Mouse (Mus musculus) testis, adult 2 months (tissue): ENCODE measurements around the gene 1700023F06Rik. TPM values are rescaled to one million over a fixed set of nuclear protein-coding genes. Genes with fewer than 3 reads are reported as not detected.

Source experiments
- H3K27ac ChIP-seq: fragments of 200-500 bp; 2 replicates; pipeline ENCODE4 v1.5.1; 2012; ENCODE audit warnings: low read depth, low read length; ENCODE audit not compliant: control insufficient read depth, insufficient read depth
- H3K27me3 ChIP-seq: fragments of 200-500 bp; 2 replicates; pipeline ENCODE4 v1.6.1; 2012; ENCODE audit warnings: mild to moderate bottlenecking, low read length, moderate library complexity; ENCODE audit not compliant: control insufficient read depth, insufficient read depth
- H3K36me3 ChIP-seq: fragments of 200-500 bp; 2 replicates; pipeline ENCODE4 v1.6.1; 2012; ENCODE audit warnings: mild to moderate bottlenecking, low read length; ENCODE audit not compliant: control insufficient read depth, insufficient read depth
- H3K4me1 ChIP-seq: fragments of 200-500 bp; 2 replicates; pipeline ENCODE4 v1.6.1; 2012; ENCODE audit warnings: low read length; ENCODE audit not compliant: control insufficient read depth, insufficient read depth
- H3K4me3 ChIP-seq: fragments of 200-500 bp; 2 replicates; pipeline ENCODE4 v1.5.1; 2012; ENCODE audit warnings: low read depth, mild to moderate bottlenecking, low read length, moderate library complexity, mixed read lengths; ENCODE audit not compliant: control insufficient read depth
- CTCF ChIP-seq: fragments of 200-500 bp; IDR thresholded peaks from 2 replicates; pipeline ENCODE4 v1.5.1; 2012; ENCODE audit warnings: low read depth, mild to moderate bottlenecking, inconsistent platforms, low read length, moderate library complexity; ENCODE audit not compliant: control insufficient read depth, insufficient read depth, insufficient replicate concordance
- POLR2A ChIP-seq: fragments of 200-500 bp; IDR thresholded peaks from 2 replicates; pipeline ENCODE4 v1.6.1; 2012; ENCODE audit warnings: low read depth, mild to moderate bottlenecking, inconsistent platforms, low read length, moderate library complexity; ENCODE audit not compliant: control insufficient read depth
- polyA plus RNA-seq: library from polyadenylated mRNA; depleted of rRNA; stranded (reverse); fragments of >200 nt; gene quantifications from 2 replicates; pipeline ENCODE4 v1.2.3, GENCODE M21; 2012; rRNA removed

Gene 1700023F06Rik
- polyA plus RNA-seq, 1 experiment = 451 TPM

DNA sequence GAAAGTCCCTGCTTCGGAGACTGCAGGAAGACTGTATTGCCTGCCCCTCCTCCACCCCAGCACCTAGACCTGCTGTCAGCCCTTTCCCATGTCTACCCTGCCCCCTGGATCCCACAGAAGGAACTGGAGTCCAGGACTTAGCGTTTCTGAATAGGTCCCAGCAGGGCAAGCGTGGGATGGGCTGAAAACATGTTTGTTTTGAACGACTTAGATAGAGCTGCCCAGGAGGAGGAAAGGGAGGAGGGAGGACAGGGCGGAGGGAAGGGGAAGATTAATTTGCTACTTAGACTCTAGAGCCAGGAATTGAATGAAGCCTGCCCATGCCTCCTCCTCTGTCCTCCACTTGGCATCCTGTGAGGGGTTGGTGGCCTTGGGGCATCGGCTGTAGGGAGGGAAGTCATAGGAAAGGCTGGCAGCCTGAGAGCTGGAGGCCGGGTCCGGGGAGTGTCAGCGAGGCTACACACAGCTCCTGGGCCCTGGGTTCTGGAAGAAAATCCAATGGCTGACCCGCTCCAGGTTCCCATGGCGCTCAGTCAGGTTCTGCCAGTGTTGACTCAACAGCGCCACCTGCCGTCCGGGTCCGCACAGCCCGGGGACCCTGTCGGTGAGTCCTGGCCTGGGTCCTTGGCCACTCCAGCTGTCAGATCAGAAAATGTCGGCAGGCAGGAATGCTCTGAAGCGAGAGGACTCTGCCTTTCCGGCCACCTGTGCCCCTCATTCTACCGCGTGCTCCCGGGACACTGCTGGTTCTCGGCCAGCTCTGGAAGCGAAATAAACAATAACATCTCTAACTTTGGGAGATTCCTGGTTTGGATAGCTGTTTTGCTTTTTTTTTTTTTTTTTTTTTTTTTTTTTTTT lies 49.5 kb downstream of the 1700023F06Rik start:
- Histone ChIP-seq H3K27ac (peak overlapping the region; percentile 73), H3K27me3 (no peaks in the 10 kb centered on the region), H3K4me1 (peaks cover 9% of the 10 kb centered on the region), H3K36me3 (no peaks in the 10 kb centered on the region), H3K4me3 (peak overlapping the region; percentile 74)
- TF ChIP-seq POLR2A = peak; percentile 39; the same call in 1 of the 2 replicates
- TF ChIP-seq CTCF = peak; percentile 98

DNA sequence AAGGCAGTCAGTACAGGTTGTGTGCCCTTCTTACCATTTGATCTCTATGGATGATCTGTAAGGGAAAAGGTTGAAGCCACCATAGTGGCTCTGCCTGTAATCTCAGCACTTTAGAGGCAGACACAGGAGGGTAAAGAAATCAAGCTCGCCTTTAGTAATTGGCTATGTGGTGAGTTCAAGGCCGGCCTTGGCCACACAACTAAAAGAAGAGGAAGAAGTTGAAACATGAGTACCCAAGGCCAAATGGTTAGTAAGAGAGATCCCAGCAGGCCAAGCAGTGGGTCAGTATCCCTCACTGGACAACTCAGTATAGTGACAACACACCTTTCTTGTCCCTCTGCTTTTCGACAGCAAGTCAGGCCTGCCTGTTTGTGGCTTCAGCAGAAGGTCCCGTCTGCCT lies 58.6 kb downstream of the 1700023F06Rik start:
- no peak overlapping the region for H3K4me3 ChIP-seq
- no peaks in the 10 kb centered on the region for H3K27me3 ChIP-seq
- H3K4me1 ChIP-seq = peaks cover 4% of the 10 kb centered on the region
- no peaks in the 10 kb centered on the region for H3K36me3 ChIP-seq
- H3K27ac ChIP-seq = no peak overlapping the region
- TF ChIP-seq POLR2A (no peak), CTCF (no peak)

Other genes starting within 250 kb of the 1700023F06Rik start
- gene Nmt1, start 180.4 kb downstream of the 1700023F06Rik start, polyA plus RNA-seq = 97.3 and 100 TPM in 2 replicates
- 24.0 and 26.8 TPM in 2 replicates for gene Dcakd, start 180.2 kb downstream of the 1700023F06Rik start, polyA plus RNA-seq
- 4.9 and 5.5 TPM in 2 replicates for gene Plcd3, start 106.9 kb downstream of the 1700023F06Rik start, polyA plus RNA-seq
- 5.7 and 7.2 TPM in 2 replicates for gene Acbd4, start 106.9 kb downstream of the 1700023F06Rik start, polyA plus RNA-seq
- gene Hexim1, start 92.3 kb downstream of the 1700023F06Rik start, polyA plus RNA-seq = 5.8 and 6.1 TPM in 2 replicates
- 38.8 and 53.8 TPM in 2 replicates for gene Hexim2, start 76.1 kb downstream of the 1700023F06Rik start, polyA plus RNA-seq
- 18.4 and 21.6 TPM in 2 replicates for gene Fmnl1, start 37.5 kb downstream of the 1700023F06Rik start, polyA plus RNA-seq
- 142 and 168 TPM in 2 replicates for gene Spata32, start 9.9 kb upstream of the 1700023F06Rik start, polyA plus RNA-seq
- 2.4 and 5.2 TPM in 2 replicates for gene Map3k14, start 58.9 kb upstream of the 1700023F06Rik start, polyA plus RNA-seq
- gene Arhgap27, start 155.1 kb upstream of the 1700023F06Rik start, polyA plus RNA-seq = 1.0 and 1.6 TPM in 2 replicates
- 5.9 and 6.3 TPM in 2 replicates for gene Plekhm1, start 204.1 kb upstream of the 1700023F06Rik start, polyA plus RNA-seq